Mouse (Mus musculus) ES-Bruce4 (cell line): ENCODE results near the gene Hist1h2bg.

Experiments
- CTCF ChIP-seq: IDR thresholded peaks from one replicate; pipeline ENCODE4 v1.8.1; 2011; ENCODE audit warnings: low read depth, low read length
- EP300 ChIP-seq: IDR thresholded peaks from 2 replicates; pipeline ENCODE4 v1.6.1; 2011; ENCODE audit warnings: low read depth, low read length; ENCODE audit not compliant: insufficient read depth

DNA sequence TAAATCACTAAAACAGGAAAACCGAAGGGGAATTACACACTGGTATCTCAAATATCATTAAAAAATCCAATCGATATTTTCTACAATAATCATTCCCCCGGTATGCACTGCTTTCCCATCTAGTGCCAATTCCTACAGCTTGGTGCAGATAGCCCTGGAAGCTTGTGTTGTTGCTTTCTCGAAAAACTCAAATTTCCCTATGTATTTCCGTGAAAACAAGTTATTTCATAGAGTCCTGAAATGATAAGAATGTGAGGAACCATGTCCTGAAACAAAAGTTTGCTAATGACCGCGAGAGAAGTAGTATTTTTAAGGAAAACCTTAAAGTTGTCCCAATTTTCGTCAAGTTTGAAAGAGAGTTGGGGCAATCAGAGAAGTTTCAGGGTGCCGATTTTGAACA, 16.8 kb upstream of the Hist1h2bg start:
- TF ChIP-seq CTCF (no peak), EP300 (no peak)
